Mouse (Mus musculus) midbrain, embryonic 16.5 days (tissue): ENCODE measurements around the gene Ube2h. TPM values are rescaled to one million over a fixed set of nuclear protein-coding genes. Genes with fewer than 3 reads are reported as not detected.

Experiments used
- ATAC-seq: fragments of 200-750 bp; cut with Nextera tagmentation; 2 replicates; pipeline ENCODE4 v1.8.0; 2017; ENCODE audit warnings: moderate TSS enrichment
- H3K27ac ChIP-seq: fragments of 300-500 bp; sonication (generic); 2 replicates; pipeline ENCODE4 v1.5.1; 2014; ENCODE audit warnings: mild to moderate bottlenecking, low read length, mixed read lengths
- H3K27me3 ChIP-seq: fragments of 300-500 bp; sonication (generic); 2 replicates; pipeline ENCODE4 v1.6.1; 2014; ENCODE audit warnings: low read depth, low read length, mixed read lengths; ENCODE audit not compliant: control insufficient read depth, insufficient read depth
- H3K36me3 ChIP-seq: fragments of 300-500 bp; sonication (generic); 2 replicates; pipeline ENCODE4 v1.6.1; 2014; ENCODE audit warnings: mild to moderate bottlenecking, low read length, moderate library complexity, mixed read lengths; ENCODE audit not compliant: control insufficient read depth, insufficient read depth
- H3K4me1 ChIP-seq: fragments of 300-500 bp; sonication (generic); 2 replicates; pipeline ENCODE4 v1.6.1; 2014; ENCODE audit warnings: mild to moderate bottlenecking, low read length, mixed read lengths; ENCODE audit not compliant: control insufficient read depth, insufficient read depth
- H3K4me2 ChIP-seq: fragments of 300-500 bp; sonication (generic); 2 replicates; pipeline ENCODE4 v1.6.1; 2014; ENCODE audit warnings: mild to moderate bottlenecking, low read length, mixed read lengths
- H3K4me3 ChIP-seq: fragments of 300-500 bp; sonication (generic); 2 replicates; pipeline ENCODE4 v1.5.1; 2014; ENCODE audit warnings: low read depth, mild to moderate bottlenecking, low read length, moderate library complexity, mixed read lengths
- H3K9ac ChIP-seq: fragments of 300-500 bp; sonication (generic); 2 replicates; pipeline ENCODE4 v1.6.1; 2014; ENCODE audit warnings: low read depth, low read length, mixed read lengths
- H3K9me3 ChIP-seq: fragments of 300-500 bp; sonication (generic); replicated peaks from 2 replicates; pipeline ENCODE4 v1.6.1; 2014; ENCODE audit warnings: mild to moderate bottlenecking, low read length, mixed read lengths; ENCODE audit not compliant: control insufficient read depth, poor library complexity, severe bottlenecking
- WGBS: fragments of 180-500 bp; shearing (Covaris S2); extraction: QIAGEN DNeasy Blood & Tissue Kit; methylation state at CpG from one replicate; pipeline ENCODE4 v1.1.7; 2014; 5-methylcytosine and 5-hydroxymethylcytosine counted together
- microRNA counts: library from miRNA; unstranded; fragments of <30 nt; microRNA quantifications from one replicate; lab custom pipeline; 2016
- microRNA-seq: library from miRNA; unstranded; fragments of <30 nt; microRNA quantifications from one replicate; pipeline ENCODE4, GENCODE M21; 2017
- polyA plus RNA-seq: library from polyadenylated mRNA; unstranded; fragments of >200 nt; fragmentation: Nextera tagmentation; extraction: Ambion mirVana; gene quantifications from 2 replicates; pipeline ENCODE4 v1.2.1, GENCODE M21; 2015

Gene Ube2h
- polyA plus RNA-seq, 1 experiment from 2014 or later: 57.0 TPM

GRCm38 (mm10) chr6:30161618-30162017 lies 142.7 kb downstream of the Ube2h start:
- Histone ChIP-seq H3K4me1 (no peaks in the 10 kb centered on the region), H3K9me3 (no peaks in the 10 kb centered on the region), H3K36me3 (no peaks in the 10 kb centered on the region), H3K27me3 (no peaks in the 10 kb centered on the region), H3K27ac (no peak overlapping the region), H3K9ac (no peak overlapping the region), H3K4me2 (no peak overlapping the region), H3K4me3 (no peak overlapping the region)
- WGBS: 84% methylated on average over 2 of the region's 2 CpGs
- ATAC-seq: no peak

MicroRNAs encoded within 50 kb of the gene (microRNA counts, 519-probe panel; counts per million panel counts)
- microRNA mmu-miR-182 (lab: Ali Mortazavi, UCI) (386 counts per million, percentile 18 among the panel's probes with 10 or more counts), microRNA mmu-miR-183 (lab: Ali Mortazavi, UCI) (1,954 counts per million, percentile 45 among the panel's probes with 10 or more counts), microRNA mmu-miR-96 (lab: Ali Mortazavi, UCI) (2,236 counts per million, percentile 64 among the panel's probes with 10 or more counts)

Small RNA genes within 50 kb of the gene (microRNA-seq; reads per million reads assigned to microRNA genes)
- 529 reads per million, percentile 73 among the genes with 10 or more reads in this experiment for gene Mir182
- 542 reads per million, percentile 73 among the genes with 10 or more reads in this experiment for gene Mir183
- 189 reads per million, percentile 60 among the genes with 10 or more reads in this experiment for gene Mir96

Other genes with a start within 250 kb of the Ube2h start
- 66.8 and 72.4 TPM in 2 replicates for gene Zc3hc1, start 86.5 kb upstream of the Ube2h start, polyA plus RNA-seq
- gene Klhdc10, start 97.3 kb upstream of the Ube2h start, polyA plus RNA-seq: 41.7 and 42.1 TPM in 2 replicates
- 30.3 TPM in 2 replicates for gene Tmem209, start 205.2 kb upstream of the Ube2h start, polyA plus RNA-seq
- gene Ssmem1, start 205.3 kb upstream of the Ube2h start, polyA plus RNA-seq: 0.14 TPM in 1 of 2 replicates, not detected in the other
- gene Cpa2, start 237.0 kb upstream of the Ube2h start, polyA plus RNA-seq: 9.0 and 10.2 TPM in 2 replicates